Mouse (Mus musculus): Measurements from ENCODE around the gene Twf1. TPM values are rescaled to one million over a fixed set of nuclear protein-coding genes. Genes with fewer than 3 reads are reported as not detected.

The Twf1 gene
- total and polyA plus RNA-seq, 3 experiments = 26.4 to 64.1 (median 37.1) TPM

DNA sequence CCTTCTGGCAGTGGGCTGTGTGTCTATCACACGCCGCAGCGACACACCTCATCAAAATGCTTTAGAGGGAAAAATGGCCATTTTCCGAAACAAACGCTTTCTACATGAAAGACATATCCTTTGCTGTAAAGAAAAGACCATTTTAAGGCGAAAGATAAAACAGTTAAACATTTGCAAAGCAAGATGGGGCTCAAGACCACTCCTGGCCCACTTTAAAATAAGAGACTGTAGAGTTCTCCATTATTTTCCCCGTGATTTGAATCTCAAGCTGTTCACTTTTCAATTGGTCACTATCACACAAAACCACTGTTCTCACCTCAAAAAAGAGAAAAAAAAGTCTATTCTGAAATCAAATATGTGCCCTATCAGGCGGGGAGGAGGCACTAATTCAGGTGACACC, 394 bp upstream of the Twf1 start:
- peaks cover 13 to 28% of the 10 kb centered on the region in 2 experiments for H3K36me3 ChIP-seq (ENCODE audit: control insufficient read depth in 1 of 2, insufficient read depth in 2 of 2, low read length in 2 of 2)
- H3K9ac ChIP-seq (ENCODE audit: control insufficient read depth, low read depth, low read length, poor library complexity, severe bottlenecking) = peak overlapping the region; percentile 42
- no peak for DNase-seq (ENCODE audit: low read depth, low spot score)
- H3K4me3 ChIP-seq (ENCODE audit: control insufficient read depth in 1 of 2, insufficient read depth in 1 of 2, low read depth in 2 of 2, low read length in 2 of 2) = peak overlapping the region; percentile 56 to 58
- peaks cover 14% of the 10 kb centered on the region for H3K79me2 ChIP-seq (ENCODE audit: control insufficient read depth, insufficient read depth, low read length, poor library complexity)
- peaks cover 19 to 27% of the 10 kb centered on the region in 2 experiments for H3K4me1 ChIP-seq (ENCODE audit: control insufficient read depth in 1 of 2, insufficient read depth in 2 of 2, low read length in 2 of 2)
- TF ChIP-seq KAT2A (conservative IDR thresholded peaks at IDR 0.05; ENCODE audit: low read depth, low read length) (0 out of 2 replicates have a peak, but pooled peaks have one; percentile 1), HCFC1 (IDR thresholded peaks at IDR 0.05; ENCODE audit: low read depth, low read length) (no peak), ZKSCAN1 (IDR thresholded peaks at IDR 0.05; ENCODE audit: low read depth, low read length) (no peak), USF1 (IDR thresholded peaks at IDR 0.05; ENCODE audit: low read depth, low read length) (no peak), E2F4 (IDR thresholded peaks at IDR 0.05; ENCODE audit: borderline replicate concordance, low read depth, low read length) (no peak), RCOR1 (IDR thresholded peaks at IDR 0.05; ENCODE audit: low read depth, low read length) (peak; percentile 48; the same call in 1 of the 2 replicates), RAD21 (IDR thresholded peaks at IDR 0.05; ENCODE audit: low read depth, low read length) (no peak), MAFK (IDR thresholded peaks at IDR 0.05; ENCODE audit: borderline replicate concordance, low read depth, low read length) (no peak), CHD1 (IDR thresholded peaks at IDR 0.05; ENCODE audit: low read depth, low read length) (no peak), EP300 (IDR thresholded peaks at IDR 0.05; ENCODE audit: low read depth in 1 of 2, low read length in 2 of 2) (peak in 1 of 2 experiments; percentile 20; a peak in 1 of 4 replicates), ZMIZ1 (IDR thresholded peaks at IDR 0.05; ENCODE audit: low read depth, low read length) (peak; percentile 13; the same call in 1 of the 2 replicates), ZNF384 (IDR thresholded peaks at IDR 0.05; ENCODE audit: low read depth, low read length) (peak; percentile 27), USF2 (IDR thresholded peaks at IDR 0.05; ENCODE audit: borderline replicate concordance in 1 of 2, insufficient read depth in 1 of 2, low read depth in 1 of 2, low read length in 2 of 2) (no peak), MYB (IDR thresholded peaks at IDR 0.05; ENCODE audit: low read depth, low read length) (no peak), CTCF (IDR thresholded peaks at IDR 0.05 in 2 of 3, conservative IDR thresholded peaks at IDR 0.05 in 1 of 3; ENCODE audit: control insufficient read depth in 1 of 3, insufficient read depth in 1 of 3, low read depth in 2 of 3, low read length in 3 of 3, poor library complexity in 1 of 3, severe bottlenecking in 1 of 3) (no peak), ETS1 (IDR thresholded peaks at IDR 0.05; ENCODE audit: low read depth, low read length) (no peak), MYC (IDR thresholded peaks at IDR 0.05; ENCODE audit: low read depth, low read length) (no peak), POLR2A (IDR thresholded peaks at IDR 0.05; ENCODE audit: control insufficient read depth in 1 of 2, insufficient read depth in 1 of 2, low read depth in 1 of 2, low read length in 2 of 2, poor library complexity in 1 of 2) (no peak), MAZ (IDR thresholded peaks at IDR 0.05; ENCODE audit: low read depth, low read length) (0 out of 2 replicates have a peak, but pooled peaks have one; percentile 58), POLR2AphosphoS5 (IDR thresholded peaks at IDR 0.05; ENCODE audit: borderline replicate concordance, low read depth, low read length) (no peak), UBTF (IDR thresholded peaks at IDR 0.05; ENCODE audit: borderline replicate concordance, insufficient read depth, low read depth, low read length) (no peak)
- H3K27me3 ChIP-seq (ENCODE audit: control insufficient read depth in 1 of 2, insufficient read depth in 2 of 2, low read length in 2 of 2) = no peaks in the 10 kb centered on the region
- no peak overlapping the region for H3K27ac ChIP-seq (ENCODE audit: control insufficient read depth, low read depth, low read length)
- no peaks in the 10 kb centered on the region for H3K9me3 ChIP-seq (replicated peaks; ENCODE audit: insufficient read depth, low read length)

Measured in MEL (cell line).